Mouse (Mus musculus) gastrocnemius, postnatal 4 days (tissue): ENCODE measurements around the gene Lamp1. TPM values are rescaled to one million over a fixed set of nuclear protein-coding genes. Genes with fewer than 3 reads are reported as not detected.

Source experiments
- DNase-seq, 2 experiments: peaks; one replicate each; pipeline ENCODE4 v3.0.0; 2021 to 2022; ENCODE audit warnings: low spot score in 2 of 2, mixed read lengths in 2 of 2
- total RNA-seq, 2 experiments: library from RNA; stranded (reverse); gene quantifications; 2 replicates each; pipeline ENCODE4 v1.2.3; 2021

The Lamp1 gene
- total RNA-seq, 2 experiments from 2014 or later: 265 to 276 TPM

DNA sequence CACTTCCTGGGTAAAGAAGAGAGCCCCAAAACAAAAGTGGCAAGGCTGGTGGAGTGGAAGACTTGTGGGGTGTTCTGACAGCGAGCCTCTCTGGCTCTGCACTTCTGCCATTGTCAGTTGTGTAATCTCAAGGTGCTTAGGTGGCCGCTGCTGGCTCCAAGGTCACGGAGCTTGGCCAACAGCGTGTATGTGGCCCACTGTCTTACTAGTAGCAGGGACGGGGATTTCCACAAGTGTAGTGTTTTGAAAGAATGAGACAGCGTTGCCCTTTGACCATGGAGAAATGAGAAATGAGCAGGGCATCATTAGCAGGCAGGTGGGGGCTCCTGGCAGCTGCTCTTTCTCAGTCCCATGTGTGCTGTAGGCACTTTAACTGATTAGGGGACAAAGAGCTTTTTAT is 3.1 kb downstream of the Lamp1 start:
- no peak for DNase-seq

DNA sequence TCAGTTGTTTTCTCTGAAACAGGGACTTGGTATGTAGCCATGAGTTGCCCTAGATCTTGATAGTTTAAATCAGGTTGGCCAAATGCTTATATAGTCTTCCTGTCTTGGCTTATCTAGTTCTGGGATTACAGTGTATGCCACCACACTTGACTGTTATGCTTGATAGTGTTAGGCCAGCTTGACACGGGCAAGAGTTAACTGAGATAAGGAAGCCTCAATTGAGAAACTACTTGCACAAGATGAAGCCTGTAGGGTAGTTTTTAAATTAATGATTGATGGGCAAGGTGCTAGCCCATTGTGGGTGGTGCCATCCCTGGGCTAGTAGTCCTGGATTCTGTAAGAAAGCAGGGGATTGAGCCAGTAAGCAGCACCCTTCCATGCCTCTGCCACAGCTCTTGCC is 4.6 kb downstream of the Lamp1 start:
- no peak for DNase-seq

DNA sequence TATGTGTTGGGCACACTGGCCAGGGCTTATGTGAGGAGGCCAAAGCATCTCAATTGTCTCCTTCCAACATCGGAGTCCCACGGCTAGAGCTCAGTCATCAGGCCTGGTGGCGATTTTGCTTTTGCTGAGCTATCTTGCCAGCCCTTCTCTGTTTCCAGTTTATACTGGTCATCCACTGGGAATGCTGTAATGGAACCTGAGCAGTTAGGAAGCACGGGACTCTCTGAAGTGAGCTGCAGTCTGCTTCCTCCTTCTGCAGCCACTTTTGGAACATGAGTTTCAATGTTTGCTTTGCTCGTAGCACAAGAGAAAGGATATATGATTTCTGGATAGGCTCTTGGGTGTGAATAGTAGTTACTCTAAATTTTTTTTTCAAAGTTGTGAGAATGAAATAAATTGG is 5.4 kb downstream of the Lamp1 start:
- DNase-seq: no peak

DNA sequence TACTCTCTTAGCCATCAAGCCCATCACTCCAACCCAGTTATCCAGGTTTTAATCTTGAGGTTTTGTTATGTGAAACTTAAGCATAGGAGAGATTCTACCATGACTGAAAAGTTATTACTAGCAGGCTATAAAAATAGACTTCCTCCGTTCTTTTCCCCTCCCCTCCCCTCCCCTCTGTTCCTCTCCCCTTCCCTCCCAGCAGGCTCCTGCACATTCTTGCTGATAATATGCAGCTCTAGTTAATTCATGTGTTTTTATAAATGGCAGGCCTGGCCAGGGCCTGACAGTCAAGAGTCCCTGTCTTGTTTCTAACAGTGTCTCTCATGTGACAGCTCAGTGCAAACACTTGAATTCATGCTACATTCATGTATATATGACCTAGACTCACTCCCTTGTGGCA is 11.5 kb downstream of the Lamp1 start:
- no peak for DNase-seq

DNA sequence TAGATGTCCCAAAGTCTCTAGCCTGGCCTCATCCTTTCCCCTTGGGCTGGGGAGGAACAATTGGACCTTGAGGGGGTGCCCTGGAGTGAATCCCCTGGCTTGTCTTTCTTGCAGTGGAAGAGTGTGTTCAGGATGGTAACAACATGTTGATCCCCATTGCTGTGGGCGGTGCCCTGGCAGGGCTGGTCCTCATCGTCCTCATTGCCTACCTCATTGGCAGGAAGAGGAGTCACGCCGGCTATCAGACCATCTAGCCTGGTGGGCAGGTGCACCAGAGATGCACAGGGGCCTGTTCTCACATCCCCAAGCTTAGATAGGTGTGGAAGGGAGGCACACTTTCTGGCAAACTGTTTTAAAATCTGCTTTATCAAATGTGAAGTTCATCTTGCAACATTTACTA is 15.3 kb downstream of the Lamp1 start:
- no peak for DNase-seq

DNA sequence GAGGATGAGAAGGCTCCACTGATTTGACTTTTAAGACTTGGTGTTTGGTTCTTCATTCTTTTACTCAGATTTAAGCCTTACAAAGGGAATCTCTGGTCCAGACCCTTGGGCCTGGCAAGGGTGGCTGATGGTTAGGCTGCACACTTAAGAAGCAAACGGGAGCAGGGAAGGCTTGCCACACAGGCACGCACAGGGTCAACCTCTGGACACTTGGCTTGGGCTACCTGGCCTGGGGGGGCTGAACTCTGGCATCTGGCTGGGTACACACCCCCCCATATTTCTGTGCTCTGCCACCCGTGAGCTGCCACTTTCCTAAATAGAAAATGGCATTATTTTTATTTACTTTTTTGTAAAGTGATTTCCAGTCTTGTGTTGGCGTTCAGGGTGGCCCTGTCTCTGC is 15.8 kb downstream of the Lamp1 start:
- DNase-seq: no peak

DNA sequence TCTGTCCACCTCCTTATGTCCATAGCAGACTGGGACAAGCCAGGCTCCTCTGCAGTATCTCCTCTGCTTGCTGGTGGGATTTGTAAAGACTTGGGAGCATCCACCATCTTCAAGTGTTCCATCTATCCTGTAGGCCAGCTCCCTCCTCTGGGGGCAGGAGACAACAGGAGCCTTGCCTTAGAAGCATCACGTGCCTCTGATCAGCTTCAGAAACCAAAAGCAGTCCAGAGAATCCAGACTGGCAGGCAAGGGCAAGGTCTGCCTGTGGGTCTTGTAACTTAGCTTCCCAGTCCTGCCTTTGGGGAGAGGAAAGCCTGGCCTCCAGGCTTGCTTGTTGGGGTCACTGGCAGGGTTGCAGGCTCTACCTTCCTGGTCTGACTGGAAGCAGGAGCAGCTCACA is 16.7 kb downstream of the Lamp1 start:
- no peak for DNase-seq

DNA sequence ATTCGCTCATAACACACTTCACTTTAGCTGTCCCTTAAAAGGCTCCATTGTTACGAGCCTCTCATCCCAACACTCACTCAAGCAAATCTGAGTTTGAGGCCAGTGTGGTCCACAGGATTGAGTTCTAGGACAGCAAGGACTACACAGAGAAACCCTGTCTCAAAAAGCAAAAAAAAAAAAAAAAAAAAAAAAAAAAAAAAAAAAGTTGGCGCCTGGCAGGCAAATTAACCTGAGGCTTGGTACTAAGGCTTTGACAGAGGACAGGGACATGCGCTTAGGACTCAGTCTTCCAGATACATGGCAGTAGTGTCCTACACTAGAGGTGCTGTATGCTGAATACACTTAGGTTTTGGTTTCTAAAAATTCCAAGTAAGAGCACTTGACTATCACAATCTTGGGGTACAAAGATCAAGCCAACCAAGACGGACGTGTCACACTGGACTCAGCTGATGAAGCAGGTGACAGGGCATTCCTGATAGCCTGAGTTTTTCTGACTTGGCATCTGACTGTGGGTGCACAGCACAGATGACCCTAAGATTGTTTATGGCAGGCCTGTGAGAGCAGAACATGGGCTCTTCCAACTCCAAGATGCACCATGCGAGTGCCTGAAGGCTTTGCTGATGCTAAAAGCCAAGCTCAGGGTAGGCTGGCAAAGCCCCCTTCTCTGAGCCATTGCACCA is 18.4 kb downstream of the Lamp1 start:
- DNase-seq: no peak

DNA sequence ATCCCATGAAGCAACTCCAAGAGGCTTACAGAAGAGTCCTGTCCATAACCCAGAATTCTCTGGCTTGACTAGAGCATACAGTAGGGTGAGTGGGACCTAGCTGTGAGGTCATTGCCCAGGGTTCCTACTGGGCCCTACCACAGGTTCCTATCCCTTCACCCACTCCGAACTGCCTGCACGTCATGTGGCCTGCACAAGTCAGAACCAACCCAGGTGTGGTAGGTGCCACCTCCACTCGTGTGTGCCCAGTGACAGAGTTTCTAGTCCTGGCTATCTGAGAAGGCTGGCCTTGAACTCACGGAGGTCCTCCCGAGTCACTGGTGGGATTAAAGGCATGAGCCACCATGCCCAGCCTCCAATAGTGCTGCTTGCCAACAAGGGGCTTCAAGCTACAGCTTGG is 19.2 kb downstream of the Lamp1 start:
- DNase-seq: no peak

DNA sequence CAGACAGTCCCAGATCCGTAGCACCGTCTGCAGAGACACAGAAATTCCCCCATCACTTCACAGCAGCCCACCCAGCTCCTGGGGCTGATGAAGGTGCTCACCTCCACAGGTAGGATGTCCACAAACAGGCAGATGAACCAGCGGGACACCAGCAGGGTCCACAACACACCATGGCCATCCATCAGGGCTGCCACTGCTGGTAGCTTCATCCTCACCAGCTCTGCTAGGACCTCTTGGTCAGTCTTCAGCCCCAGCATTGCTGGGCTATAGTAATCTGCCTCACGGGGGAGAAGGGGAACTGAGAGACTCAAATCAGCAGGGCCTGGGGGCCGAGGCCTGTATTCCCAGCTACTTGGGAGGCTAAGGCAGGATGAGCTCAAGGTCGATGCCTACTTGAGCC is 20.5 kb downstream of the Lamp1 start:
- no peak for DNase-seq

DNA sequence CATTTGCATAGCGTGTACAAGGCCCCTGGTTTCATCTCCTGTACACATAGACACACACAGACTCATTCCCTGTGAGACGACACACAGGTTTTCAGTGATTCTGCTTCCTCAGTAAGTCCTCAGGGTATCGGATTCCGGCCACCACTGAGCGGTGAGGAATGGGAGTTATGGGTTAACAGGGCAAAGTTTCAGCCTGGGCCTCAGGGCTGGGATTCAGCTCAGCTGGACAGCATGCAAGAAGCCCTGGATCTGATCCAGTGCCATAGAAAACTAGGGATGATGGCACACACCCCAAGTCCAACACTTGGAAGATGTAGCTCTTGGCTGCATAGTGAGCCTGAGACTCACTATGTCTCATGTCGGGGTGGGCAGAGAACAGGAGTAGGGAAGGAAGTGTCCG is 21.0 kb downstream of the Lamp1 start:
- no peak for DNase-seq

DNA sequence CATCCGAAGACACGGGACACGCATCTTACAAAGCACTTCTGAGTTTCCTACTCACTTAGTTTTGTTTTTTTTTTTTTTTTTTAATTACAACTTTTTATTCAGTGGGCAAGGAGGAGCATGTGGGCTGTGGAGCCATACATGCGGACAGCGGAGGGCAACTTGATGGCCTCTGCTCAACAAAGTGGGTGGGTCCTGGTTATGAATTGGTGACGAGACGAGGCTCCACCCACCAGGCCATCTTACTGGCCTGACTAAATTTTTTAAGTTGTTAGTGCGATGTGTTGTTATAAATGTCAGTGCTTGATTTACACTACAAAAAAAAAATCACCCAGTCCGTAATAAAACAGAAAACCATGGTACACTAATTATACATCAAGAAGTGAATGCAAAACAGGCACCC is 21.4 kb downstream of the Lamp1 start:
- no peak for DNase-seq

DNA sequence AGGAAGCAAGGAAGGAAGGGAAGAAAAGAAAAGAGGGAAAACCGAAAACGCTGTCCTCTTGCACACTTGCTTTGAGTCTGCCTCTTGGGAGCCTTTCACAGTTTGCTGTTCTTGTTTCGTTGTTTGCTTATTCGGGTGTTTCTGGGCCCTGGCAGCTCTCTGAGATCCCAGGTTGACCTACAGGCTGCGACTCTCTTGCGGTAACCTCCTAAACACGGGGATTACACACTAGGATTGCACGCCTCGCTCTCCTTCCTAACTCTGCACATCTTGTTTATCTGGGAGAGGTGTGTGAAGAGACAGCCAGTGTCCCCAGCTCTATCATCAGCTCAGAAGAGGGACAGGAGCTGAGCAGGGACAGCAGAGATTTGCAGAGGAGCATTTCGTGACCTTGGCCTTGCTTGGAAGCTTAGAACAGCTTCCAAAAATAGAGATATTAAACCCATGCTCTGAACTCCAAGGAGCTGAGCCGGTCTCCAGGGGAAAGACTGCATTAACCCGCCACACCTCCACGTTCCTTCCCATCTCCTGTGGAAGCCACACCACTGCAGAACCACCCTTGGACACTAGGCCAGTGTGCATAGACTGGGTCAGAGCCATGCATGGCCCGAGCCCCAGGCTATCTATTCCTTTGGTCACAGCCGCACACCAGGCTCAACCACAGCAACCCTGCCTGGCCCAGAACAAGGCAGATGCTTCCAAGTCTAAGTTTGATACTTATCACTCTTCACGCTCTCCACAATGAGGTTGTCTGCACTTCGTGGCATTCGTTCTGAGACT is 22.1 kb downstream of the Lamp1 start:
- DNase-seq: no peak

DNA sequence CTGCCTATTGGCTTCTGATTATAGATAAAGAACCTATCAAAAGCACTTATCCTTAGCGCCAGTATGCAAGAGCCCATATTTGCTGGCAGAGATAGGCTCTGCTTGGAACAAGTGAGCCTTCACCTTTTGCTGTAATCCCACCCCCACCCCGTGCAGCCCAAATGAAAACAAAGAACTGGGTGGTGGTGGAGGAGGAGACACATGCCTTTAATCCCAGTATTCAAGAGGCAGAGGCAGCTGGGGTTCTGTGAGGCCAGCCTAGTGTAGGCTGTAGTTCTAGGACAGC is 22.7 kb downstream of the Lamp1 start:
- DNase-seq: no peak

DNA sequence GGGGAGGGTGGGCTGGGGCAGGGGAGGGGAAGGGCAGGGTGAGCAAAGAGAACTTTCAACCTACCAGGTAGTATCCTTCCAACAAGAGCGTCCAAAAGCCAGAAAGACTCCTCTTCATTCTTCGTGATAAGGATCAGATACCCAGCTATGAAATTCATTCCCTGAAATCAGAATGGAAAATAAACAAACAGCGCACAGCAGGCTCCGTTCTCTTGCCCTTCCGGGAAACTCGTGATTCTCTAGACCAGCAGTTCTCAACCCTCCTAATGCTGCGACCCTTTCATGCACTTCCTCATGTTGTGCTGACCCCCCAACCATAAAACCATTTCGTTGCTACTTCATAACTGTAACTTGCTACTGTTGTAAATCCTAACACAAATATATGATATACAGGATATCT is 27.9 kb downstream of the Lamp1 start:
- DNase-seq: no peak

DNA sequence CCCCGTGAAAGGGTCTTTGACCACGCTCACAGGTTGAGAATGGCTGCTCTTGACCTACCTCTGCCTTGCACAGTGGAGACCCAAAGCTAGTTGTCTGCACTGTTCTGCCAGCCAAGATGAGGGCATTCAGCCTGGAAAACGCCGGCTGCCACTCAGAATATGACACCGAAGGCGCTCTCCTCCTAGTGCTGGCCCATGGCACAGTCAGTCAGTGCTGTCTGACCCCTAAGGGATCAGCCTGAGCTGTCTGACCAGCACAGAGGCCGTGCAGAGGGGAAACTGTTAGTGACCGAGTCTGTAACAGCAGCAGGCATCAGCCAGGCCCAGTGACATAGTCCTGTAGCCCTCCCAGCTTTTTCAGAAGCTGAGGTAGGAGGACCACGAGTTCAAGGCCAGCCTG is 28.3 kb downstream of the Lamp1 start:
- no peak for DNase-seq

DNA sequence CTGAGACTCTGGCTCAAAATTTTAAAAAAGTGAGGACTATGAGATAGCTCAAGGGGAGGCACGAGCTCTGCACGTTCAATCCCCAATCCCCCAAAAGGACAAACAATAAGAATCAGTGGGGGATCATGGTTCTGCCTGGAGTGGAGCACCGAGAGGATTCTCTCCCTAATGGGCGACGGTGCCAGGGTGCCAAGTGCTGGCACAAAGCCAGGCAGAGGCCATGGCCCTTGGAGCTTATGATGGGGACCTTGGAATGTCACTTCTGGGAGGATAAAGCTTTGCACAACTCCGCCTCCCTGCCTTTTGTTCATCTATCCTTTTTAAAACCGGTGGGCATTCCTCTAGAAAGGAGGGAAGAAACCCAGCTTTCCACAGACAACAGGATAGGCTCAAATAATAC is 28.7 kb downstream of the Lamp1 start:
- DNase-seq: no peak

DNA sequence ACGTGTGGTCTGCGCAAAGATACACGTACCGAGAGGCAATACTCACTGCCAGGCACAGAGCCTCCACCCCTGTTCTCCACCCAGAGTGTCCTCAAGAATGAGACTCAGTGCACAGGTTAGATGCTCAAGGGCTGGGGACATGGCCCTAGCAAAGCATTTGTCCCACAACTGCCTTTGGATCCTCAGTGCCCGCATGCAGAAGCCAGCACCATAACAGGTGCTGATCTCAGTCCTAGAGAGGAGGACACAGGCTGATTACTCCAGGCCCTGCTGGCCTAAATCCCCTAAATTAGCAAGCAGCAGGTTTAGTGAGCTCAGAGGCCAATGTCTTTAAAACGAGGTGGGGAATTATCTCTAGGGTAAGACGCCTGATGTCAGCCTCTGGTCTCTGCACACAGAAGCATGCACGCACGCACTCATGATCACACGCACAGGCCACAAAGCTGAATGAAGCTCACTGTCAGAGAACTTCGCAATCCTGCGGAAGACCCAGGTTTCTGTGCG is 29.1 kb downstream of the Lamp1 start:
- no peak for DNase-seq

DNA sequence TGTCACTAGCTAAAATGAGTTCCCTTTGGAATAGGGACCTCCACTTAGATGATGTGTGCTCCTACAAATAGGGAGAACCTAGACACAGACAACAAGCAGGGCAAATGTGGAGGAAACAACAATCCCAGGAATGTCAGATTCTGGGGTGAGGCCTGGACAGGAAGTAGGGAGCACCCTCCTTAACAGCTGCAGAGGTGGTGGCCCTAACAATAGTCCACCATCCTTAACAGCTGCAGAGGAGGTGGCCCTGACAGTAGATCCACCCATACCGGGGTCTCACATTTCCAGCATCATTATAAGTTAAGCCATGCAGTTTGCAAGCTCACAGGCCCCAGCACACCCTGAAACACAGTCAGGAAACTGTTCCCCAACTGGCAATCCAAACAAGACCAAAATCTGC is 29.9 kb downstream of the Lamp1 start:
- no peak for DNase-seq

DNA sequence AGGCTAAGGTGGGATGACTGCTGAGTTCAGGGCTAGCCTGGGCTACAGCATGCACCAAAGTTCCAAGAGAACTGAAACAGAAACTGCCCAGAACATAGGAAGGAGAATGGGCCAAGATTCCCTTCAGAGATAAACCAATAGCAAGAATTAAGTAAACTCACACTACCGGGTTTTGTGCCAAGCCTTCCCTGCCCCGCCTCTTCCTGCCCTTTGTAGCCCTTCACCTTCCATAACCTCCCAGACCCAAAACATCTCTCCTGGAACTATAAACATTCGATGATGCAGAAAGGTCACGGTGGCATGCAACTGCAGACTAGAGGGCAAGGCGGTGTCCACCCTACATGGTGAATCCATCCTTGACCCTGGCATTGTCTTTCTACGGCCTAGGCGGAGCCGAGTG is 31.3 kb downstream of the Lamp1 start:
- DNase-seq: no peak

DNA sequence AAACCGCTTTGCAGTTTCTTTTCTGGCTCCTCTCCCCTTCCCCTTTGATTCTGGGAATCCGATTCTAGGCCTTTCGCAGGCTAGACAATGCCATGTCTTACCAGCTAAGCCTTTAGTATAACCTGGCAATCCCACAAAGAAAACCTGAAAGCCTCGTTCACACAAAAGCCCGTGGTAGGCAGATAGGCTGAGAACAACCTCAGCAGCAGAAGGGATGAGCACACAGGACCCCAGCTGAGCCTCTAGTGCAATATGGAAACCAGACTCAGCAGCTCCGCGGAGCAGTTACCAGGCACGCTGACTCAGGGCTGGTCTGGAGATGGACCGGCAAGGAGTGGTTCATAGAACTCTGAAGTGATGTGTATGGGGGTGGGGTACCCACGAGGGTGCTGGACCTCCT is 35.9 kb downstream of the Lamp1 start:
- DNase-seq: no peak

DNA sequence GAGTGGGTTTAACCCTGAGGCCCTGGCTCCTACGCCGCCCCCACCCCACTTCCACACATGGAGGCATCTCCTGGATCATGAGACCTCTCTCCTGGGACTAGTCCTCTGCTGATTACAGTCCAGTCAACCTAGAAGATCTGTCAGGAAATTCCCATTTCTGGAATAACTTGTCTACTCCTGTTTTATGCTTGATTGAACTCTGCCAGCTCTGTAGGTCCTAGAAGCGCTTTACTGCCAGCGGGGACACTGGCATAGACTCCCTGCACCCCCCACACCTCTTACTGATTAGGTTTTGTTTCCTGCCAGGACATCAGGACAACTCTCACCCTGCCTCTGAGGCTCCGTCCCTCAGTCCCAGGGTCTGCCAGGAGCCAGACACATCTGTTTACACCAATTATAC is 38.5 kb downstream of the Lamp1 start:
- DNase-seq: no peak

DNA sequence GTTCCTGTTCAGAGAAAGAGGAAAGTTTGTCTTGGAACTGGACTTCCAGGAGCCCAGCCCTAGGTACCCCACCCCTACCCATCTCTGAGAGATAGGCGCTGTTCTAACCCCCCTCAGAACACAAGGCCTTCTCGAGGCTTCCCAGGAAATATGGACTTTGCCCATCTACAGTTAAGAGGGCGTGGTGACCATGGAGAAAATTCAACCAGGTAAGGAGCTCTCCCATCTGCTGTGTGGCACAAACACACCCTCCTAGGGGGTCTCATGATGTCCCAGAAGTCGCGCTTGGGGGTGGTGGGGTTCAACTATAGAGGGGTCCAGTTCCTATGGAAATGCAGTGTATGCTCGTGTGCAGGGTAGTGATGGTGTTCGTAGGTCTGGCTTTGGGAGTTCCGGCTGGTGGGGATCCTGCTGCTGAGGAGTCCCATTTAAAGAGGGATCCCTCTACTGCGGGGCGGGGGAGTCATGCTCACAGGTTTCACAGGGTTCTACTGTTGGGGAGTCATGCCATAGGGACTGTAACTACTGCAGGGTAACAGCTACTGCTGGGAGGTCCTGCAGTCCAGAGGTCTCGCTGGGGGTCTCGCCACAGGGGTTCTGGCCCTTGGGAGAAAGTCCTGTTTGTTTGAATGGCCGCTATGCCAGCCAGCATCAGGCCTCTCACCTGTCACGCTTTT is 40.6 kb downstream of the Lamp1 start:
- no peak for DNase-seq
